Mouse (Mus musculus) CH12.LX (cell line): ENCODE measurements around the gene Adh1. TPM values are rescaled to one million over a fixed set of nuclear protein-coding genes. Genes with fewer than 3 reads are reported as not detected.

Source experiments
- DNase-seq: peaks from one replicate; pipeline ENCODE4 v3.0.0-alpha.2; 2013; ENCODE audit errors: extremely low read depth
- H3K27ac ChIP-seq: 2 replicates; pipeline ENCODE4 v1.5.1; 2012; ENCODE audit warnings: low read depth, mild to moderate bottlenecking, control low read depth, moderate library complexity; ENCODE audit not compliant: insufficient read depth
- H3K27me3 ChIP-seq: replicated peaks from 2 replicates; pipeline ENCODE3; 2012; ENCODE audit warnings: inconsistent platforms
- H3K36me3 ChIP-seq, 2 experiments: replicated peaks in 1 of 2; 2 replicates each; pipeline versions ENCODE3 to v1.6.1; 2012; ENCODE audit warnings: inconsistent platforms in 1 of 2, low read length in 1 of 2, mild to moderate bottlenecking in 1 of 2, mixed read lengths in 1 of 2, moderate library complexity in 1 of 2; ENCODE audit not compliant: control insufficient read depth in 1 of 2, insufficient read depth in 1 of 2
- H3K4me1 ChIP-seq, 2 experiments: 2 replicates each; pipeline ENCODE4 v1.6.1; 2012; ENCODE audit warnings: inconsistent platforms in 1 of 2, moderate library complexity in 1 of 2; ENCODE audit not compliant: insufficient read depth in 2 of 2, control insufficient read depth in 1 of 2
- H3K4me2 ChIP-seq: 2 replicates; pipeline ENCODE4 v1.6.1; 2012; ENCODE audit warnings: low read depth, mild to moderate bottlenecking, control low read depth; ENCODE audit not compliant: poor library complexity, insufficient read depth, severe bottlenecking
- H3K4me3 ChIP-seq, 3 experiments: fragments of 150-350 bp in 1 of 3; sonication (generic) in 1 of 3; replicated peaks in 1 of 3; 2 replicates each; pipeline versions ENCODE3 to v1.5.1; 2011 to 2012; ENCODE audit warnings: low read depth in 2 of 3, low read length in 2 of 3, mild to moderate bottlenecking in 2 of 3, moderate library complexity in 2 of 3, control low read depth in 1 of 3, improper control_type of control experiment in 1 of 3, inconsistent platforms in 1 of 3, mixed read lengths in 1 of 3; ENCODE audit not compliant: poor library complexity in 1 of 3
- H3K79me2 ChIP-seq: replicated peaks from 2 replicates; pipeline ENCODE4 v1.6.1; 2012; ENCODE audit warnings: mild to moderate bottlenecking, moderate library complexity; ENCODE audit not compliant: control insufficient read depth, poor library complexity, insufficient read depth, severe bottlenecking; ENCODE audit errors: extremely low read depth
- H3K9ac ChIP-seq: 2 replicates; pipeline ENCODE4 v1.6.1; 2012; ENCODE audit warnings: low read depth, mild to moderate bottlenecking, control low read depth, moderate library complexity; ENCODE audit not compliant: insufficient read depth
- H3K9me3 ChIP-seq: replicated peaks from 2 replicates; pipeline ENCODE3; 2012; ENCODE audit warnings: low read length, inconsistent platforms, mixed read lengths
- CHD1 ChIP-seq: IDR thresholded peaks from 2 replicates; pipeline ENCODE4 v1.6.1; 2012; ENCODE audit warnings: low read depth, low read length, improper control_type of control experiment, inconsistent platforms
- CHD2 ChIP-seq: IDR thresholded peaks from 2 replicates; pipeline ENCODE4 v1.6.1; 2011; ENCODE audit warnings: low read length, improper control_type of control experiment
- CTCF ChIP-seq, 2 experiments: IDR thresholded peaks in 1 of 2; conservative IDR thresholded peaks in 1 of 2; 2 replicates each; pipeline ENCODE4 v1.5.1; 2011 to 2012; ENCODE audit warnings: low read depth in 2 of 2, low read length in 2 of 2, improper control_type of control experiment in 1 of 2, inconsistent platforms in 1 of 2, mild to moderate bottlenecking in 1 of 2, moderate library complexity in 1 of 2
- E2F4 ChIP-seq: IDR thresholded peaks from 2 replicates; pipeline ENCODE4 v1.6.1; 2011; ENCODE audit warnings: low read depth, low read length, improper control_type of control experiment; ENCODE audit not compliant: insufficient replicate concordance
- ETS1 ChIP-seq: conservative IDR thresholded peaks from 2 replicates; pipeline ENCODE4 v1.6.1; 2012; ENCODE audit warnings: low read depth, mild to moderate bottlenecking, inconsistent platforms, low read length, improper control_type of control experiment, moderate library complexity
- HCFC1 ChIP-seq: IDR thresholded peaks from 2 replicates; pipeline ENCODE4 v1.6.1; 2012; ENCODE audit warnings: low read depth, mild to moderate bottlenecking, inconsistent platforms, low read length, improper control_type of control experiment
- IRF4 ChIP-seq: IDR thresholded peaks from 2 replicates; pipeline ENCODE4 v1.6.1; 2014; ENCODE audit warnings: low read depth, mild to moderate bottlenecking, inconsistent platforms, low read length, improper control_type of control experiment
- JUN ChIP-seq: IDR thresholded peaks from 2 replicates; pipeline ENCODE4 v1.6.1; 2011; ENCODE audit warnings: low read depth, mild to moderate bottlenecking, low read length, improper control_type of control experiment, moderate library complexity; ENCODE audit not compliant: insufficient read depth
- JUND ChIP-seq: conservative IDR thresholded peaks from 2 replicates; pipeline ENCODE4 v1.6.1; 2011; ENCODE audit warnings: low read depth, low read length, improper control_type of control experiment
- KAT2A ChIP-seq: IDR thresholded peaks from 2 replicates; pipeline ENCODE4 v1.6.1; 2012; ENCODE audit warnings: low read length, improper control_type of control experiment, inconsistent platforms; ENCODE audit not compliant: insufficient replicate concordance
- MAFK ChIP-seq: IDR thresholded peaks from 2 replicates; pipeline ENCODE4 v1.6.1; 2011; ENCODE audit warnings: low read length, improper control_type of control experiment; ENCODE audit not compliant: insufficient replicate concordance
- MAZ ChIP-seq: IDR thresholded peaks from 2 replicates; pipeline ENCODE4 v1.6.1; 2012; ENCODE audit warnings: low read depth, mild to moderate bottlenecking, inconsistent platforms, low read length, improper control_type of control experiment, moderate library complexity
- NELFE ChIP-seq: IDR thresholded peaks from 2 replicates; pipeline ENCODE4 v1.6.1; 2011; ENCODE audit warnings: low read depth, low read length, improper control_type of control experiment
- POLR2AphosphoS2 ChIP-seq: IDR thresholded peaks from 2 replicates; pipeline ENCODE4 v1.6.1; 2011; ENCODE audit warnings: low read depth, low read length, improper control_type of control experiment
- RAD21 ChIP-seq: IDR thresholded peaks from 2 replicates; pipeline ENCODE4 v1.6.1; 2011; ENCODE audit warnings: low read depth, mild to moderate bottlenecking, low read length, improper control_type of control experiment, moderate library complexity
- RCOR1 ChIP-seq: conservative IDR thresholded peaks from 2 replicates; pipeline ENCODE4 v1.6.1; 2012; ENCODE audit warnings: low read depth, mild to moderate bottlenecking, inconsistent platforms, low read length, improper control_type of control experiment
- SMC3 ChIP-seq: IDR thresholded peaks from 2 replicates; pipeline ENCODE4 v1.6.1; 2011; ENCODE audit warnings: low read depth, low read length, improper control_type of control experiment
- TBP ChIP-seq: conservative IDR thresholded peaks from 2 replicates; pipeline ENCODE4 v1.6.1; 2011; ENCODE audit warnings: low read depth, low read length, improper control_type of control experiment
- ZC3H11A ChIP-seq: IDR thresholded peaks from 2 replicates; pipeline ENCODE4 v1.6.1; 2012; ENCODE audit warnings: low read depth, mild to moderate bottlenecking, inconsistent platforms, low read length, improper control_type of control experiment
- dilution Hi-C: fragments of 300-500 bp; cut with MboI; formaldehyde crosslinking; loops from 2 replicates; pipeline ENCODE4 v1.14.3; 2020; ENCODE audit warnings: low sequenced_read_pairs; ENCODE audit not compliant: extremely low pct_unique_long_range_greater_than_20kb, extremely low pct_ligation_motif_present
- in situ Hi-C: fragments of 300-500 bp; cut with MboI; formaldehyde crosslinking; loops from 3 replicates; pipeline ENCODE4 v1.14.3; 2019; ENCODE audit warnings: low sequenced_read_pairs, low pct_ligation_motif_present, low pct_unique_long_range_greater_than_20kb, mixed read lengths
- polyA plus RNA-seq: library from polyadenylated mRNA; unstranded; fragments of >175 nt; gene quantifications from 2 replicates; pipeline ENCODE4 v1.2.1, GENCODE M21; 2012; ENCODE audit warnings: low read depth; ENCODE audit not compliant: insufficient read length
- total RNA-seq, 2 experiments: library from RNA; depleted of rRNA; stranded (reverse); fragments of 300-350 nt in 1 of 2; fragments of >200 nt in 1 of 2; gene quantifications; 2 replicates each; pipeline ENCODE4 v1.2.3; 2012 to 2014

The Adh1 gene
- total and polyA plus RNA-seq, 3 experiments, result not detected

- no peaks in the 10 kb centered on the region for H3K36me3 ChIP-seq
- in situ Hi-C loops, result no loop called here
- H3K79me2 ChIP-seq, result no peaks in the 10 kb centered on the region
- H3K27me3 ChIP-seq, result no peaks in the 10 kb centered on the region
- peaks cover 0 to 7% of the 10 kb centered on the region in 2 experiments; a peak in 3 of 4 replicates for H3K4me1 ChIP-seq
- TF ChIP-seq ZC3H11A (no peak), RAD21 (no peak), JUND (no peak), MAZ (no peak), KAT2A (no peak), CHD2 (no peak), E2F4 (no peak), CTCF (conservative IDR thresholded peaks at IDR 0.05 in 1 of 2, IDR thresholded peaks at IDR 0.05 in 1 of 2; ENCODE audit: low read depth in 2 of 2, low read length in 2 of 2) (no peak), SMC3 (no peak)
- no peak overlapping the region for H3K27ac ChIP-seq
- H3K4me2 ChIP-seq, result no peak overlapping the region
- H3K9me3 ChIP-seq, result no peaks in the 10 kb centered on the region
- no peak for DNase-seq
- dilution Hi-C loops, result no loop called here
- no peak overlapping the region for H3K4me3 ChIP-seq
- no peak overlapping the region for H3K9ac ChIP-seq
Observed at GRCm38 (mm10) chr3:138306290-138306683, 45.5 kb downstream of the Adh1 start.

GRCm38 (mm10) chr3:138309910-138310309 is 49.1 kb downstream of the Adh1 start:
- no peak for DNase-seq
- H3K9ac ChIP-seq, result no peak overlapping the region
- no peak for TF ChIP-seq HCFC1
- no peak for TF ChIP-seq IRF4
- no peak for TF ChIP-seq CHD1
- TF ChIP-seq TBP, result no peak
- TF ChIP-seq CTCF (conservative IDR thresholded peaks at IDR 0.05 in 1 of 2, IDR thresholded peaks at IDR 0.05 in 1 of 2; ENCODE audit: low read depth in 2 of 2, low read length in 2 of 2), result no peak
- TF ChIP-seq ETS1, result no peak
- TF ChIP-seq NELFE, result no peak
- no peak overlapping the region for H3K4me2 ChIP-seq
- in situ Hi-C loops (no loop called here), dilution Hi-C loops (no loop called here)
- H3K9me3 ChIP-seq, result no peaks in the 10 kb centered on the region
- no peaks in the 10 kb centered on the region for H3K79me2 ChIP-seq
- peaks cover 0 to 7% of the 10 kb centered on the region in 2 experiments; a peak in 3 of 4 replicates for H3K4me1 ChIP-seq
- H3K4me3 ChIP-seq, result no peak overlapping the region
- H3K27ac ChIP-seq, result no peak overlapping the region
- no peaks in the 10 kb centered on the region for H3K27me3 ChIP-seq
- H3K36me3 ChIP-seq, result no peaks in the 10 kb centered on the region

GRCm38 (mm10) chr3:138311015-138311414 is 50.2 kb downstream of the Adh1 start:
- in situ Hi-C loops, result no loop called here
- Histone ChIP-seq H3K36me3 (no peaks in the 10 kb centered on the region), H3K27ac (no peak overlapping the region), H3K4me3 (no peak overlapping the region), H3K4me2 (no peak overlapping the region), H3K79me2 (no peaks in the 10 kb centered on the region), H3K9ac (no peak overlapping the region), H3K9me3 (no peaks in the 10 kb centered on the region), H3K4me1 (peaks cover 0 to 7% of the 10 kb centered on the region in 2 experiments; a peak in 3 of 4 replicates), H3K27me3 (no peaks in the 10 kb centered on the region)
- TF ChIP-seq MAFK (no peak), RCOR1 (no peak), POLR2AphosphoS2 (no peak), SMC3 (peak; percentile 59), CTCF (conservative IDR thresholded peaks at IDR 0.05 in 1 of 2, IDR thresholded peaks at IDR 0.05 in 1 of 2; ENCODE audit: low read depth in 2 of 2, low read length in 2 of 2) (peak; percentile 16 to 72; a peak in 2 of 4 replicates), JUND (no peak), RAD21 (peak; percentile 69), JUN (no peak)
- DNase-seq, result peak; percentile 33
- dilution Hi-C loops, result no loop called here
